Mouse (Mus musculus) brain, embryonic 14.5 days (tissue): ENCODE data around the gene Eno4. TPM values are rescaled to one million over a fixed set of nuclear protein-coding genes. Genes with fewer than 3 reads are reported as not detected.

Source experiments
- DNase-seq: peaks from one replicate; pipeline ENCODE4 v3.0.0-alpha.2; 2011; ENCODE audit warnings: low read depth
- CTCF ChIP-seq: fragments of 200-500 bp; IDR thresholded peaks from 2 replicates; pipeline ENCODE4 v1.5.1; 2012; ENCODE audit warnings: inconsistent platforms, mild to moderate bottlenecking, moderate library complexity, borderline replicate concordance; ENCODE audit not compliant: insufficient read depth, insufficient read length; ENCODE audit errors: extremely low read depth
- POLR2A ChIP-seq: fragments of 200-500 bp; IDR thresholded peaks from 2 replicates; pipeline ENCODE4 v1.6.1; 2012; ENCODE audit warnings: mild to moderate bottlenecking, inconsistent platforms, borderline replicate concordance; ENCODE audit not compliant: poor library complexity, insufficient read depth, insufficient read length, severe bottlenecking; ENCODE audit errors: extremely low read depth
- polyA plus RNA-seq: library from polyadenylated mRNA; depleted of rRNA; stranded (reverse); fragments of >200 nt; gene quantifications from 2 replicates; pipeline ENCODE4 v1.2.3, GENCODE M21; 2012; rRNA removed

Gene Eno4
- polyA plus RNA-seq, 1 experiment = 1.5 TPM

- peak; percentile 84 for DNase-seq
- TF ChIP-seq CTCF = no peak
- TF ChIP-seq POLR2A = no peak
Measured at GRCm38 (mm10) chr19:58979436-58980055, 36.3 kb downstream of the Eno4 start.

DNA sequence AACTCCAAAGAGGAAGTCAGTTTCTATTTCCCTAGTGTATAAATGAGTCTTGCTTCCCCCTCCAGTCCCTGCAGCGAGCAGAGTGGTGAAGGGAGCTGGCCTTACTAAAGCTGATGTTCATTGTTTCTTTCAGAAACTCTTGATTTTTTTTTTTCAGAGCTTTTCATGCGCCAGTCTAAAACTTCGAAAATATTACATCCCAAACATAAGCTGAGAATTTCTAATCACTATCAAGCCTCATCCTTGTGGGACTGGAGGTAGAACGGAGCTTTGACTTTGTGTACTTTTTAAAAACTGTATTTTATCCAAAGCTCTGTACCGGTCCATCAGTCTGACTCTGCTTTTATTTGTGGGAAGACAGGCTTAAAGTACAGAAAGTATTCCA is 36.8 kb downstream of the Eno4 start:
- TF ChIP-seq CTCF (no peak), POLR2A (no peak)
- DNase-seq = no peak

GRCm38 (mm10) chr19:58981571-58981970 is 38.3 kb downstream of the Eno4 start:
- TF ChIP-seq CTCF (no peak), POLR2A (no peak)
- DNase-seq = peak; percentile 53

- no peak for DNase-seq
- no peak for TF ChIP-seq POLR2A
Measured at GRCm38 (mm10) chr19:59002827-59003226, 59.6 kb downstream of the Eno4 start.

DNA sequence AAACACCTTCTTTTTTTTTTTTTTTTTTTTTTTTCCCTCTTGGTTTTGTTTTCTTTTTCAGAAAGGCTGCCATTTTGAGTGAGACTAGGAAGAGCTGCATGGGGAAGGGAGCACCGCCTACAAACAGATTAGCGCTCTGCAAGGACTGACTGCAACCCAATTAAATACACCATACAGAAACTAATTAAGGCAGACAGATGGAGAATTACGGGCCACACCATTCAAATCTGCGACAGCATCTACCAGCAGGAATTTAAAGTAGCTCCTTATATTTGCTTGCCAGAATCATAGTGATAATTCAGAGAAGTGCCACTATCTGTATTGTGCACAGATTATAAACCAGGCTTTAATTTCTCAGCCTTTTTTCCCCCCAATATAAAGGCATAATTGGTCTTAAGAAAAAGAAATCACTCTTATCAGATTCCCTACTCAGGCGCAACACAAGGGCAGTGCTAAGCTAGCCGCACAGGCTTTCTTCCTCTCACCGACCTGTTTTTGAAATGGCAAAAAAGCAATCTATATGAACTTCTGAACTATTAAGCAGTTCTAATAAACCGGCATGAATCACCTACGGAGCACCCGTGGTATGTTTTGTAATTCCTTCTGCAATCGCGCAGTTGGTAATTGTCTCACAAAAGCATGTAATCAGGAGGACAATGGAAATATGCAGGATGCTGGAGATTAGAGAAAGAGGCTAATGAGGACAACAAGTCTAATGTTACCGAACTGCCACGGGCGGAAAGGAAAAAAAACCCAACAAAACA is 63.5 kb downstream of the Eno4 start:
- TF ChIP-seq CTCF (no peak), POLR2A (no peak)
- peak; percentile 96 for DNase-seq

DNA sequence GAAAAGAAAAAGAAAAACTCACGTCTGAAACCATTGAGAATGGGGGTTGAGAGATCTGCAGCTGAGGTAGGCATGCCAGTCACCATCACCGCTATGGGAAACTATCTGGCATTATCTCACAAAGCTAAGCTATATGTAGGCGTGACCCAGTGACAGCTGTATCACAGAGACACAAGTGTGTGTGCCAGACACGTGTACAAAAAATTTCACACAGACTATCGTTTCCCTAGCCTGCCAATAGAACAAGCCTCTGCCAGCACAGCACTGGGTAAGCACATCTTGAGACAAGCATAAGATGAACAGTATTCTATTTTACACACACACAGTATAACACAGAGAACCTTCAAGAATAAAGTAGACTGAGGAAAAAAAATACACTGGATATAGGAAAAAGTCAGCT is 67.6 kb downstream of the Eno4 start:
- peak; percentile 82 for DNase-seq
- no peak for TF ChIP-seq CTCF
- TF ChIP-seq POLR2A = no peak

Other genes starting within 250 kb of the Eno4 start
- 0.14 and 0.62 TPM in 2 replicates for gene Pnliprp1, start 214.5 kb upstream of the Eno4 start, polyA plus RNA-seq
- 0.07 TPM in 1 of 2 replicates, not detected in the other for gene Pnliprp2, start 183.7 kb upstream of the Eno4 start, polyA plus RNA-seq
- 0.08 TPM in 1 of 2 replicates, not detected in the other for gene 1700019N19Rik, start 149.0 kb upstream of the Eno4 start, polyA plus RNA-seq
- gene Hspa12a, start 229 bp downstream of the Eno4 start, polyA plus RNA-seq = 46.8 and 64.6 TPM in 2 replicates
- gene Shtn1, start 132.7 kb downstream of the Eno4 start, polyA plus RNA-seq = 46.4 and 51.1 TPM in 2 replicates
- gene Vax1, start 226.6 kb downstream of the Eno4 start, polyA plus RNA-seq = 10.5 and 22.5 TPM in 2 replicates